Mouse (Mus musculus) left cerebral cortex, adult 2 months (tissue): Measurements from ENCODE around the gene Pde4dip. TPM values are rescaled to one million over a fixed set of nuclear protein-coding genes. Genes with fewer than 3 reads are reported as not detected.

Experiments
- DNase-seq, 2 experiments: peaks; one replicate each; pipeline ENCODE4 v3.0.0; 2021 to 2022; ENCODE audit warnings: low spot score in 2 of 2, mixed read lengths in 1 of 2; ENCODE audit errors: extremely low spot score in 1 of 2
- H3K27ac ChIP-seq: fragments of 200-600 bp; 2 replicates; pipeline ENCODE4 v1.8.1; 2022
- H3K4me3 ChIP-seq: fragments of 200-600 bp; 2 replicates; pipeline ENCODE4 v1.8.1; 2022
- CTCF ChIP-seq: fragments of 200-600 bp; IDR thresholded peaks from 2 replicates; pipeline ENCODE4 v1.8.1; 2022; ENCODE audit warnings: antibody characterized with exemption, mild to moderate bottlenecking, moderate library complexity
- intact Hi-C: fragments of 180-260 bp; cut with DNase I; formaldehyde crosslinking; loops from one replicate; pipeline ENCODE4 v1.15.1; 2025
- total RNA-seq, 2 experiments: library from RNA; stranded (reverse); gene quantifications; 2 replicates each; pipeline ENCODE4 v1.2.3; 2021

The Pde4dip gene
- total RNA-seq, 2 experiments from 2014 or later: 224 to 246 TPM

GRCm38 (mm10) chr3:97930141-97930786 is 41.8 kb upstream of the Pde4dip start:
- intact Hi-C loops: no loop called here
- Histone ChIP-seq H3K4me3 (no peak overlapping the region), H3K27ac (no peak overlapping the region)
- no peak; the same call in none of the 2 replicates for TF ChIP-seq CTCF
- no peak for DNase-seq

- H3K27ac ChIP-seq: no peak overlapping the region
- peak; percentile 68 for TF ChIP-seq CTCF
- H3K4me3 ChIP-seq: no peak overlapping the region
- intact Hi-C loops: loop anchor here (1.0 to 5.0 kb wide), 3 partner anchors 178 to 383 kb away; no protein-coding TSS in a partner anchor
- peak; percentile 71 to 80 for DNase-seq
Observed at GRCm38 (mm10) chr3:97928968-97929858, 40.7 kb upstream of the Pde4dip start.

- Histone ChIP-seq H3K4me3 (no peak overlapping the region), H3K27ac (no peak overlapping the region)
- TF ChIP-seq CTCF: no peak
- no peak for DNase-seq
- intact Hi-C loops: loop anchor here (5.0 kb wide), 2 partner anchors 180 to 385 kb away; no protein-coding TSS in a partner anchor
Observed at GRCm38 (mm10) chr3:97927322-97927721, 38.8 kb upstream of the Pde4dip start.

GRCm38 (mm10) chr3:97925246-97925645 is 36.7 kb upstream of the Pde4dip start:
- H3K4me3 ChIP-seq: no peak overlapping the region
- no peak for TF ChIP-seq CTCF
- intact Hi-C loops: loop anchor here (5.0 kb wide), 2 partner anchors 182 to 387 kb away; no protein-coding TSS in a partner anchor
- H3K27ac ChIP-seq: no peak overlapping the region
- DNase-seq: peak in 1 of 2 experiments; percentile 32

- intact Hi-C loops: no loop called here
- no peak for DNase-seq
- Histone ChIP-seq H3K27ac (no peak overlapping the region), H3K4me3 (no peak overlapping the region)
- no peak for TF ChIP-seq CTCF
Observed at GRCm38 (mm10) chr3:97918885-97919550, 30.5 kb upstream of the Pde4dip start.

GRCm38 (mm10) chr3:97915081-97915480 is 26.6 kb upstream of the Pde4dip start:
- intact Hi-C loops: no loop called here
- H3K4me3 ChIP-seq: no peak overlapping the region
- DNase-seq: no peak

GRCm38 (mm10) chr3:97911093-97911492 is 22.6 kb upstream of the Pde4dip start:
- no peak for TF ChIP-seq CTCF
- H3K27ac ChIP-seq: peak overlapping the region; percentile 13; the same call in 1 of the 2 replicates
- intact Hi-C loops: no loop called here

More at GRCm38 (mm10) chr3:97915081-97915480, 26.6 kb upstream of the Pde4dip start:
- peak; percentile 52 for TF ChIP-seq CTCF
- no peak overlapping the region for H3K27ac ChIP-seq

GRCm38 (mm10) chr3:97909737-97910136 is 21.2 kb upstream of the Pde4dip start:
- Histone ChIP-seq H3K27ac (peak overlapping the region; percentile 51; the same call in 1 of the 2 replicates), H3K4me3 (no peak overlapping the region)
- intact Hi-C loops: no loop called here
- no peak; the same call in none of the 2 replicates for TF ChIP-seq CTCF
- no peak for DNase-seq

More at GRCm38 (mm10) chr3:97911093-97911492, 22.6 kb upstream of the Pde4dip start:
- no peak for DNase-seq
- H3K4me3 ChIP-seq: no peak overlapping the region

GRCm38 (mm10) chr3:97901586-97901985 is 13.1 kb upstream of the Pde4dip start:
- no peak for TF ChIP-seq CTCF
- Histone ChIP-seq H3K4me3 (peak overlapping the region; percentile 96), H3K27ac (peak overlapping the region; percentile 85)
- intact Hi-C loops: no loop called here
- DNase-seq: no peak

- intact Hi-C loops: no loop called here
- DNase-seq: peak; percentile 88 to 89
- peak within 1 kb of the TSS; percentile 85 for H3K27ac ChIP-seq
- H3K4me3 ChIP-seq: peak within 1 kb of the TSS; percentile 96
- TF ChIP-seq CTCF: no peak
Observed at GRCm38 (mm10) chr3:97900516-97901490, 12.3 kb upstream of the Pde4dip start, which contains the start of gene Sec22b. Sec22b (plus strand) TSS chr3:97901190.
